Mouse (Mus musculus) v-Abl transformed pro-B cells (cell line): ENCODE data around the gene Dnah2.

Experiments used
- in situ Hi-C, 2 experiments: fragments of 400-800 bp; cut with MboI; formaldehyde crosslinking; loops; one replicate each; pipeline ENCODE4 v1.15.1; 2025; ENCODE audit not compliant: unreplicated experiment in 2 of 2

Dnah2 gene

DNA sequence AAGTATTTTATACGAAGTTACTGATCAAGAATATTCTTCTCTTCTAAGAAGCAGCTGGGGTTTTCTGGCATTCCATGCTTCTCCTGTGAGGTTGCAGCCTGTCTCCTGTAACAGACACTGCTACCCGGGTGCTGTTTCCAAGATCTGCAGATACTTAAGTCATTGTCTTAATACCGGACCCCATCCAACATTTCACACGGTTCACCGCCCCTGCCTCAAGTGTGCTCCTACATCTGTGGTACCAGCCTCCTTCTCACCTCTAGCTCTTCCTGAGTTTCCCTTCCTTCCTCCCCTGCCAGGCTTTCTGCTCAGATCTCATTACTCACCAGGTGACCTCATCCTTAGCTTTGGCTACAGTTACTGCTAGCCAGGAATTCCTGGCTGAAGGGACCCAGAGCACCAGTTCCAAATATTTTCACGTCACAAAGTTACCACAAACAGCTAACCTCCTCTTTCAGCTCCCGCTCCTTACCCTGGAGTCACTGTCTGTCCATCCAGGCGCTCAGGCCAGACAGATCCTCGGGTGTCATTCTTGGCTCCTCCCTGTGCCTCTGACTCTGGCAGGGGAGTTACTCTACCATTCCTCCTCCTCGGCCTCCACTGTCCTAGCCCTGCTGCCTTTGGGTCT, 166.3 kb downstream of the Dnah2 start:
- in situ Hi-C loops, result loop anchor here (5.0 to 10.0 kb wide), 2 partner anchors 48 to 135 kb away; no protein-coding TSS in a partner anchor

DNA sequence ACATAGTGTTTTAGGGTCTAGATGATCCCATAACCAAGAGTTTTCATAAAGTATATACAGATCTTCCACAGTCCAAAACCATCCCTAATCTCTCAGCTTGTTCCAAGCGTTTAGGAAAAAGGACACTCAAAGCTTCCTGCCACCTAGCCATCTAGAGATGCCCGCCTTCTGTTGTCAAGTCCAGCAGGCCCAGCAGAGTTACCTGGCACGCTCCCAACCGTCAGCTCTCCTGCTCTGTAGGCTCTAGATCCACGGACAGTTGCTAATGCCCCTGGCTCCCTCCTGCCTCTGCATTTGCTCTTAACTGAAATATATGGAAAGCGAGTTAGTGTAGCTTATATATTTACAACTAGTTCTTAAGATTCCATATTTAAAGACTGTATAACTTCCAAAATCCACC, 167.6 kb downstream of the Dnah2 start:
- in situ Hi-C loops, result loop anchor here (5.0 to 10.0 kb wide), 2 partner anchors 47 to 136 kb away; no protein-coding TSS in a partner anchor

DNA sequence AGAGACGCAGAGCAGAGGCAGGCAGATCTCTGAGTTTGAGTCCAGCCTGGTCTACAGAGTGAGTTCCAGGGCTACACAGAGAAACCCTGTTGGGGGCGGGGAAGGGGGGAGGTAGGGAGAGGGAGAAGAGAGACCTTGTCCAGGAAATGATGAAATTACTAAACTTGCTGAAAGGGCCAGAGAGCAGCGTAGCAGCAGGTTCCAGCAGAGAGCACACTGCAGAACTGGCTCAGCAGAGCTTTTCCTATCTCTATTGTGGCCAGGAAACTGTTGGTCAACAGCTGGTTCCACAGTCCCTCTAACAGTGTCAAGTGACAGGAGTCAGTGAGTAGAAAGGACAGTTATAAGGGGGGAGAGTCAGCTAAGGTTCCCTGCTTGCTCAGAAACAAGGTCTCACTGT, 169.3 kb downstream of the Dnah2 start:
- in situ Hi-C loops, result no loop called here

DNA sequence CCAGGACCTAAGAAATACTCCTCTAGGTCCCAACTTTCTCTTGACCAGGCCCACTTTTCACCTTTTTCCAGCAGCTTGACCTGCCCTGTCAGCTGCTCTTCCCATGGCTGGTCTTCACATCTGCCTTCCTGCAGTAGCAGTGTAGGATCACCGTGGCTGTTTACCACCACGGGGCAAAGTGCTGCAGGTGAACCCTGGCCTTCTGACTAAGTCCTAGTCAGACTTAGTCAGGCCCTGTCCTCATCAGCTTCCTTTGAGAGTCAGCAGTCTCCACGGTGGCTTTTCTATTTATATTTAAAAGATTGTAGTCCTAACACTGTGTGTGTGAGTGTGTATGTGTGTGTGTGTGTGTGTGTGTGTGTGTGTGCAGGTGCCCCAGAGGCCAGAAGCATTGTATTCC, 171.1 kb downstream of the Dnah2 start:
- in situ Hi-C loops, result no loop called here

DNA sequence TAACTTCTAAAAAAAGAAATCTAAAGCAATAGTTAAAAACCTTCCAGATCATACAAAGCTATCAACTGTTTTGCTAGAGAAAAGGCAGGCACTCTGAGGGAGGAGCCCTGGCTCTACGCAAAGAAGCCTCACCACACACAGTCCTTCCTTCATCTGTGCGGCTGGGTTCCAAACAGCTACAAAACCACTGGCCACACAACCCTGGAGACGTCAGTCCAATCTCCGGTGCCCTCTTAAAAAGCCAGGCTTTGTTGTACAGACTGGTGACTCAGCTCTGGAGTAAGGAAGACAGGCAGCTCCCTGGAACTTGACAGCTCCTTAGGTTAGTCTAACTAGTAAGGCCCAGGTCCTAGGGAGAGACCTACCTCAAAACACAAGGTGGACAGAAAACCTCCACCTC, 173.3 kb downstream of the Dnah2 start:
- in situ Hi-C loops, result no loop called here

DNA sequence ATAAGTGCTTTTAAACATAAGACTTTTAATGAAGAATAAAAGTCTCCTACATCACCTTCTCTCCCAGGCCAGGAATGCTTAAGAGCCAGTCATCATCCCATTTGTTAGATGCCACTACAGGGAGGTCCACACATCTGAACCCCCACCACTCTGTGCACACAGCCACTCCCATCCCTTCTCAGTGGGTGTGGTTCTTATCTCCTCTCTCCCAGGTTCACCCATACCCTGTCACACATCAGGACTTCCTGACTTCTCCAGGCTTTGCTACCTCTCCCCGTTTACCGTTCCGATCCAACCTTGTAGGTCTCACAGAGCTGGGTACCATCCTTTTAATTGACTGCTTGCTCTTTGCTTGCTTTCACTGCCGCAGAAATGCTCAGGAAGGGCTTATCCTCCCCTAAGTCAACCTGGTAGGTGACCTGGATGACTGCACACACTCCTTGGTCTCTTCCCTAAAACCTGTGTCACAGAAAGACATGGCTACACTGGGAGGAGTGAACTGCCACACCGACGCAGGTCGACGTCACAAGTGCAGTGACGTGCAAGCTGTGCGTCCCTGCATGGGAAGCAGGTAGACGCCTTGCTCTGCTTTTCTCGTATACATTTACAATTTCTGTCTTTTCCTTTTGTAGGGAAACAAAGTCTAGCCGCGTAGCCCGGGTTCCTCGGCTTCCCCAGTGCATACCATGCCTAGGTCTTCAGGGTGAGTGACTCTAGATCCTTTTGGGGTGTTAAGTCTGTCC, 175.5 kb downstream of the Dnah2 start:
- in situ Hi-C loops, result no loop called here

DNA sequence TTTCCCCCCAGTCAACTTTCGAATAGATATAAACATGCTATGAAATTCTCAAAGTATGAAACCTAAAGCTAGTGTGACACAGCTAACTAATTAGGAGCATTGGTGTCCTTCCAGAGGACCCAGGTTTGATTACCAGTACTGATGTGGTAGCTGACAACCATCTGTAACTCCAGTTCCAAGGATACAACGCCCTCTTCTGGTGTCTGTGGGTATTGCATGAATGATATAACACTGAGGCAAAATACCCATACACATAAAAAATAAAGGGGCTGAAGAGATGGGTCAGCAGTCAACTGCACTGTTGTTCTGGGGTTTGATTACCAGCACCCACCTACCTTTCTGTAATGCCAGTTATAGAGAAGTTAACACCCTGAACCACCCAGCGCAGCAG, 176.1 kb downstream of the Dnah2 start:
- in situ Hi-C loops, result no loop called here

DNA sequence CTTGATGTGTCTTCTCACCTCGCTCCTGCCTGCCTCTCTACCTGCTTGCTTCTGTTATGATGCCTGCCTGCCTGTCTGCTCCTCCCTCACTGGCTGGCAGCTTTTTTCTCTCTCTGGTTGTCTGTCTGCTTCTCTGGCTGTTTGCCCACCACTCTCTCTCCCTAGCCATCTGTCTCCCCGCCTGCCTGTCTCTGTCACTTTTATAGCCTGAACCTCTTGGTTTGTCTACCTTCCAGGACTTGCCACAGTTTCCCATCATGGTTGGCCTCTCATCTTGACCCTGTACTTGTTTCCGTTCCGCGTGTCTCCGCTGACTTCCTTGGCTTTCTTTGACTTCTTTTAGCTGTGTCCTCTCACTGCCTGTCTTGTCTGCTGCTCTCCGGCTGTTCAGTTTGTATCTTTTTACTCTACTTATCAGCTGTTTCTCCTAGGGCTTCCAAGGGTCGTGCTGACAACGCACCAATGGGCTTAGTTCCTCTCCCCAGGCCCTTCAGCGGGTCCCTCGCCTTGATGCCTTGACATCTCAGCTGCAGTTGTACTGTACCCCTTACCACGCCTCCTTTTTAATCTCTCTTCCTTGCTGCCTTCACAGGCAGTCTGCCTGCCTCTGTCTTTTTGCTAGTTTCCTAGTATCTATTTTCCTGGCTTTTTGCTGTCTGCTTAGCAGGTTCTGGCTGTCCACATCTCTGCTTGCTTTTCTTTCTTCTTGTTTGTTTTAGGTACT, 176.7 kb downstream of the Dnah2 start:
- in situ Hi-C loops, result no loop called here

DNA sequence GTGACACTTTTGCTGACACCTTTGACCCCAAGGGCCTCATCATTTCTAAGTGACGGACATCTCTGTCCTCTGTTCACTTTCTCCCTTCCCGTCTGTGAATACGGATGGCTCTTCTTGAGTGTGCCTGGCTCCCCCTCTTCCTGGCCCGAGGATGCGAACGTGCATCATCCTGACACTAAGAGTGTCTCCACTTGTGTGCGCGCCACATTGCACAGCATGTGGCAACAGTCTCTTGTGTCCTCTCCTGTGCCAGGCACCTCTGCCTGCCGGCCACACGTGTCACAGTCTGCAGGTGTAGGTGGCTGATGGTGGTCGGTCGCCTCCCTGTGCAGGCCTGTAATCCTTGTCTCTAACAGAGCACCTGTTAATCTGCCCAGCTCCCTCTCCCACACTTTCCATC, 177.3 kb downstream of the Dnah2 start:
- in situ Hi-C loops, result no loop called here

DNA sequence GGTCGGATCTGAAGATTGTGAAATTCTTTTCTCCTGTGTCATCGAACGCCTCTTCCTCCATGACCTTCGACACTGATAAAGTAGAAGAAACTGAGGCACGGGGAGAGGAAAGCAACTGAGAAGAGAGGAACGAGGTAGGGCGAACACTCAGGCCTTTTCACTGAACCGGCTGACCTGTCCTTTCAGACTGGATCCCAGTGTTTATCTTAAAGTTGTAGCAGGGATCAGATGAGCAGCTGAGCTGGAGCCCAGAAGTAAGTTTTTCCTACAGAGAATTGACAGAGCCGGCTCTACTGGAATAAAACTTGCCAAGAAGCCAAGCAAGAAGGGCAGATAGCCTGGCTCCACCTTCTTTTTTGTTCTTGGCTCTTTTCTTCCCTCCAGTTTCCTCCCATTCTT, 178.1 kb downstream of the Dnah2 start:
- in situ Hi-C loops, result no loop called here
